Mouse (Mus musculus): ENCODE data around the gene Vmn1r234.
"Not testable (repeated sequence)": the region's sequence is repeated elsewhere in the genome, so short reads cannot be mapped to it uniquely, and the experiment has no call there.

Gene Vmn1r234

GRCm38 (mm10) chr17:21225787-21226186, at the start of gene Vmn1r234:
Gene Vmn1r234, plus strand, starts transcription at chr17:21226087.
- no peak for DNase-seq

GRCm38 (mm10) chr17:21211081-21211480, 14.8 kb upstream of the Vmn1r234 start:
- DNase-seq = not testable (repeated sequence)

GRCm38 (mm10) chr17:21231654-21232053, 5.8 kb downstream of the Vmn1r234 start:
- DNase-seq = peak; percentile 22 to 67

- DNase-seq = no peak
Measured at GRCm38 (mm10) chr17:21256111-21256510, 30.2 kb downstream of the Vmn1r234 start, which contains the start of gene Vmn1r235. Gene Vmn1r235, plus strand, starts transcription at chr17:21256411.

- peak; percentile 31 to 45 for DNase-seq
Measured at GRCm38 (mm10) chr17:21272103-21272502, 46.2 kb downstream of the Vmn1r234 start.

- no peak for DNase-seq
Measured at GRCm38 (mm10) chr17:21282642-21283041, 56.8 kb downstream of the Vmn1r234 start, which contains the start of gene Vmn1r236. Gene Vmn1r236, plus strand, starts transcription at chr17:21282942.

GRCm38 (mm10) chr17:21284395-21284794, 58.5 kb downstream of the Vmn1r234 start:
- DNase-seq = no peak
